Comparison of ENCODE assay signal across 11 mouse cellular contexts in the genomic region with DNA sequence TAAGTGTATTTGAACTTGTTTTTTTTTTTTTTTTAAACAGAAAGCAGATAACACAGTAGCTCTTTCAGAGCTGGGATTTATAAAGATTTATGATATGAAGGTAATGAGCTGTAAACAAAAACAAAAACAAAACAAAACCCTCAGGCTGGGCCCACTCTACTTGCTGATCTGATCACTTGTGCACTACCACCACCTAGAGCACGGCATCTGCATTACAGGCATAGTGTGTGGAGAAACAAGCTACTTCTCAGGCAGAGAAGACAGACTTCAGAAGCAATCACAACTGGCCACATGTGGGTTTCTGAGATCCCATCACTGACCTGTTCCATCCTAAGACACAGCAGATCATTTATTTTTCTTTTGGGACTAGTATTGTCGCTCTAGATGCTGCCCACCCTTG. TPM values are rescaled to one million over a fixed set of nuclear protein-coding genes. Genes with fewer than 3 reads are reported as not detected.
DNase-seq lines count a peak whose midpoint lies in the region.
"Had no signal": no experiment of that assay in that cellular context is flagged by ENCODE, and none has a peak within 500 bp of the region (broad histone marks: within the 10 kb centered on the region; RNA-seq: fewer than 3 reads in every experiment).

No protein-coding gene starts in this region.

- peak; percentile 16 to 58 for DNase-seq in heart, postnatal 10 days
- no peak for DNase-seq in heart, embryonic 10.5 days (ENCODE audit: low spot score)
- DNase-seq in thymus, postnatal 14 days: peak; percentile 5
- DNase-seq in thymus, adult 18-20 months: no peak
- peak; percentile 35 for DNase-seq in embryonic facial prominence, embryonic 10.5 days (ENCODE audit: low spot score)
- DNase-seq in urinary bladder, postnatal 25 days (ENCODE audit: low spot score): no peak
- DNase-seq in forebrain, embryonic 10.5 days (ENCODE audit: extremely low spot score, low spot score): no peak
- DNase-seq in layer of hippocampus, adult 11-12 months (ENCODE audit: low spot score): no peak
- DNase-seq: adrenal gland, postnatal 25 days had no signal

- no peak overlapping the region for H3K27ac ChIP-seq in heart, embryonic 10.5 days
- H3K27ac ChIP-seq in embryonic facial prominence, embryonic 10.5 days (replicated peaks): no peak overlapping the region
- H3K27ac ChIP-seq in forebrain, embryonic 10.5 days: no peak overlapping the region
- H3K27ac ChIP-seq: hindbrain, embryonic 14.5 days had no signal

- peaks cover 3% of the 10 kb centered on the region; the same call in 1 of the 2 replicates for H3K27me3 ChIP-seq in heart, embryonic 10.5 days (ENCODE audit: insufficient read depth, poor library complexity, severe bottlenecking)
- H3K27me3 ChIP-seq in embryonic facial prominence, embryonic 10.5 days (replicated peaks; ENCODE audit: low read depth, poor library complexity, severe bottlenecking): no peaks in the 10 kb centered on the region
- H3K27me3 ChIP-seq in forebrain, embryonic 10.5 days (ENCODE audit: poor library complexity, severe bottlenecking): no peaks in the 10 kb centered on the region

- no peak overlapping the region for H3K4me3 ChIP-seq in heart, embryonic 10.5 days
- H3K4me3 ChIP-seq in embryonic facial prominence, embryonic 10.5 days: no peak overlapping the region
- no peak overlapping the region for H3K4me3 ChIP-seq in forebrain, embryonic 10.5 days
- H3K4me3 ChIP-seq: erythroblast, embryonic 14.5 days had no signal

- H3K4me1 ChIP-seq in heart, embryonic 10.5 days: no peaks in the 10 kb centered on the region
- peaks cover 22% of the 10 kb centered on the region for H3K4me1 ChIP-seq in embryonic facial prominence, embryonic 10.5 days
- peaks cover 8% of the 10 kb centered on the region; the same call in 1 of the 2 replicates for H3K4me1 ChIP-seq in forebrain, embryonic 10.5 days

- H3K9me3 ChIP-seq in heart, embryonic 10.5 days: no peaks in the 10 kb centered on the region
- no peaks in the 10 kb centered on the region for H3K9me3 ChIP-seq in embryonic facial prominence, embryonic 10.5 days
- H3K9me3 ChIP-seq in forebrain, embryonic 10.5 days: no peaks in the 10 kb centered on the region

- intact Hi-C loops in heart, postnatal 10 days (cut with DNase I): loop anchor here (1.0 kb wide), 1 partner anchor 104 kb away; no protein-coding TSS in a partner anchor

- H3K36me3 ChIP-seq in heart, embryonic 10.5 days: no peaks in the 10 kb centered on the region
- H3K36me3 ChIP-seq in embryonic facial prominence, embryonic 10.5 days (replicated peaks): no peaks in the 10 kb centered on the region
- no peaks in the 10 kb centered on the region for H3K36me3 ChIP-seq in forebrain, embryonic 10.5 days (replicated peaks)

- 24% methylated on average over 2 of the region's 2 CpGs for WGBS in heart, embryonic 10.5 days
- 32% methylated on average over 2 of the region's 2 CpGs for WGBS in embryonic facial prominence, embryonic 10.5 days
- WGBS in forebrain, embryonic 10.5 days: 39% methylated on average over 2 of the region's 2 CpGs

RNA-seq across cellular contexts. Expression of a gene that starts 38.6 kb away (rescaled TPM):
- 1 to 10 TPM; 1.9 to 2.2 TPM for total RNA-seq in heart, postnatal 10 days (2021)
- polyA plus RNA-seq in heart, embryonic 10.5 days (2016; fragmentation: Nextera tagmentation; extraction: Ambion mirVana): 0.74 and 1.3 TPM in 2 replicates
- 1.7 and 1.9 TPM in 2 replicates for polyA plus RNA-seq in embryonic facial prominence, embryonic 10.5 days (2016; fragmentation: Nextera tagmentation; extraction: Ambion mirVana)
- polyA plus RNA-seq in forebrain, embryonic 10.5 days (2016; fragmentation: Nextera tagmentation; extraction: Ambion mirVana): 1.2 and 1.4 TPM in 2 replicates

Comparison
In these comparisons a context has a peak if more than half of its experiments do, and no peak if none do; other contexts are left out.
1. DNase-seq: peak in heart, postnatal 10 days (2 of 2), thymus, postnatal 14 days (single experiment) and embryonic facial prominence, embryonic 10.5 days (single experiment); none in heart, embryonic 10.5 days (single experiment), thymus, adult 18-20 months (0 of 2), urinary bladder, postnatal 25 days (single experiment), forebrain, embryonic 10.5 days (single experiment) and layer of hippocampus, adult 11-12 months (single experiment).